Mouse (Mus musculus) T-helper 1 cell (primary cell): ENCODE results near the gene Acsbg2.

Experiments
- in situ Hi-C: fragments of 300-600 bp; cut with MboI, MseI; formaldehyde crosslinking; loops from one replicate; pipeline ENCODE4 v1.15.1; 2025; ENCODE audit warnings: high pct_unique_total_duplicates

The Acsbg2 gene

DNA sequence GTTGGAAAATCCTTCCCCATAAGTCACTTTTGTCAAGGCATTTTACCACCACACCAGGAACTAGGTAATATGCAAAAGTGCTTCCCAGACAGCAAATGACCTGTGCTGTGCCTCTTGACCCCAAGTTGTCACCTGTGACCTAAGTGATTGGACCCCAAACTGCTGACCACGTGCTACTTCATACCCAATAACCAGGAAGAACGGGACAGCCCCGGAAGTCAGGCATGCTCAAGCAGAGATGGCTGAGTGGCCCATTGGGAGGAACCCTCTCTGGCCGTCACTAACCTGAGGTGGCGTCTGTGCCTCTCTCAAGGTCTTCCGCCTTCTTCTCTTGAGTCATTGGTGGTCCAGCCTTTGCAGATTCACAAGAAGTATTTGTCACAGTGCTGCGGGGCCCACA, 1.7 kb downstream of the Acsbg2 start:
- in situ Hi-C loops, result no loop called here

DNA sequence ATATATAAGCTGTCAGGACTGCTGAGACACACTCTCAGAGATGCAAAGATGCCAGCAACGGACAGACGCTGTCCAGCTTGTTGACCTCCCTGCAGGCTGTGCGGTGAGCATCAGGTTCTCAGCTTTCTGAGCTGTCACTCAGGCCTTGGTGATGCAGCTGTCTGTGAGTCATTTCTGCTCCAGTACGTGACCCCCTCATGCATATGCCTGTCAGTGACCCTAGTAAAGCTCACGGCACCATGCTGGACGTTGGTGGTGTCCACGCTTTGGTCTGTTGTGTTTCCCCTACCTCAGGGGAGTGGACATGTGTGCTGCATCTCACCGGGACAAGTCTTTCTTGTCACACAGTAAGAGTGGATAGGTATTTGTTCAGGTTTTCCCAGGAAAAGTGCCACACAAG, 2.5 kb downstream of the Acsbg2 start:
- in situ Hi-C loops, result no loop called here

DNA sequence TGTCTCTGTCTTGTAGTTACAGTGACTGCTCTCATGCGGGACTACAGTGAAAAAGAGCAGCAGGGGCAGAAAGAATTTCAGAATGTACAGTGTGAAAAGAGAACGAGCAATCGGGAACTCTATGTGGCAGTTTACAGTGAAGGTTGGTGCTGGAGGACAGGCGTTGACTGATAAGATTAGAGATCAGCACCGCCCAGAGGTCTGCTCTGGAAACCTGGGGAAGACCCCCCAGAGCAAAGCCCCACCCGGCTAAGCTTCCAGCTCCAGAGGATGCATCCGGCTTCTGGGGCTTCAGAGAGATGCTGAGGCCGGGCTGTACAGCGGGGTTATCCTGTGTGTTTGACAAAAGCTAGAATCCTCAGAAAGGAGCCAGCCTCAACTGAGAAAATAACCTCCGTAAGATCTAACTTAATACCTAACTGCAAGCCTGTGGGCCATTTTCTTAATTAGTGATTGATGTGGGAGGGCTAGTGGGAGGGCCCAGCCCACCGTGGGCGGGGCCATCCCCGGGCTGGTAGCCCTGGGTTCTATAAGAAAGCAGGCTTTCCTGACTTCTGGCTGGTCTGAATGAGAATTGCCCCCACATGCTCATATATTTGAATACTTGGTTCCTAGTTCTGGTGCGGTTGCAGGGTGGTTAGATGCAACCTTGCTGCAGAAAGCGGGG, 3.8 kb downstream of the Acsbg2 start:
- in situ Hi-C loops, result no loop called here

- in situ Hi-C loops, result no loop called here
These were observed 4.7 kb downstream of the Acsbg2 start for GRCm38 (mm10) chr17:56869481-56869977.

- in situ Hi-C loops, result no loop called here
These were observed 8.2 kb downstream of the Acsbg2 start for GRCm38 (mm10) chr17:56866071-56866470.

GRCm38 (mm10) chr17:56861197-56861596, 13.1 kb downstream of the Acsbg2 start:
- in situ Hi-C loops, result no loop called here

DNA sequence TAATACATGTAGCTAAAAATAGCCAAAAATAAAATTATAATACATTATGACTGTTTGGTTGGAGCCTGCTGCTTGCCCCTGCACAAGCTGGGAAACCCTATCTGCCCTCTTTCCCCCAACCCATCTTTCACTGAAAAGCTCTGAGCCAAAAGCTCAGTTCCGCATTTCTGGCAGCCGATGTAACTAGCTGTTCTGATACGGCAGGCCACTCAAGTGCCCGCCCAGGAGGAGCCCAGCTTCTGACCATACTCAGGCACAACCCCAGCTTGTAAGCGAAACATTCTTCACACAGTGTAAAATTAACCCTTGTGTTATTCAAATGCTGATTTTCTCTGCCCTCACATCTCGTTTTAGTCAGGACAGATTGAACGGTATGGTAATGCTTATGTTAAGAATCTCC, 15.3 kb downstream of the Acsbg2 start:
- in situ Hi-C loops, result no loop called here

- in situ Hi-C loops, result no loop called here
These were observed 16.0 kb downstream of the Acsbg2 start for GRCm38 (mm10) chr17:56858216-56858615.

DNA sequence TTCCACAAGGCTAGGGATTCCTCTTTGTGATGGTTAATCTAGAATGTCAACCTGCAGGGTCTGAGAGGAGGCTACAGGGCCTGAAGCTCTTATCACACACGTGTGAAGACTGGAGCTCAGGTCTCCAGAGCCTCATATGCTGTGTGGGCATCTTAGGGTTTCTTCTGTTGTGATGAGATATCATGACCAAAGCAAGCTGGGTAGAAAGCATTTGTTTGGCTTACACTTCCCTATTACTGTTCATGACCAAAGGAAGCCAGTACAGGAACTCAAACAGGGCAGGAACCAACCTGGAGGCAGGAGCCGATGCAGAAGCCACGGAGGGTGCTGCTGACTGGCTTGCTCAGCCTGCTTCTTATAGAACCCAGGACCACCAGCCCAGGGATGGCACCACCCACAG, 18.8 kb downstream of the Acsbg2 start:
- in situ Hi-C loops, result no loop called here

DNA sequence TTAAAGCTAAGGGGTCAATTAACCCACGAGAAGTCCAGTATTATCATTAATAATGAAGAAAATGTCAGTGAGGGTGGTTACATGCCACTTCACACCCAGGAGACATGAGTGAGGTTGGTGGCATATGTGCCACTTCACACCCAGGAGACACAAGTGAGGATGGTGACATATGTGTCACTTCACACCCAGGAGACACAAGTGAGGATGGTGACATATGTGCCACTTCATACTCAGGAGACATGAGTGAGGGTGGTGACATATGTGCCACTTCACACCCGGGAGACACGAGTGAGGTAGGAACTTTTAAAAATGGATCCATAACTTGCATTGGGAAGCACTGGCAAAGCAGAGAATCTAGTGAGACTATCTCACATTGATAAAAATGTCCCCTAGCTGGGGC, 23.1 kb downstream of the Acsbg2 start:
- in situ Hi-C loops, result no loop called here

DNA sequence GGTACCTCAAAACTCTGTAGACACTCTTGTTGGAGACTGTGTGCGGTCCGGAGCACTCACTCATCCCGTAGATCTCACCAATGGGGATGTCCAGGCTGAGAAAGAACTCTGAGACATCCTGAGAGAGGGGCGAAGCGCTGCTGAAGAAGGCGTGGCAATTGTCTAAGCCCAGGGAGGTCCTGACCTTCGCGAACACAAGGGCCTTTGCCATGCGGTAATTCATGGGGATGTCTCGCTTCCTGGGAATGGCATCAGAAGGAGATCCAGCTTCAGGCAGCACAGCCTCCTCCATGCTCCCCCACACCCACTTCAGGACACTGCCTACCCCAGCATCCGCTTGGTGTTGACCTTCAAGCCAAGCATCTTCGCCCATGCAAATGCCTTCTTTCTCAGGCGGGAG, 24.5 kb downstream of the Acsbg2 start:
- in situ Hi-C loops, result loop anchor here (5.0 kb wide), 1 partner anchor 63 kb away; no protein-coding TSS in a partner anchor

GRCm38 (mm10) chr17:56848785-56849184, 25.5 kb downstream of the Acsbg2 start:
- in situ Hi-C loops, result loop anchor here (5.0 kb wide), 1 partner anchor 64 kb away; no protein-coding TSS in a partner anchor

DNA sequence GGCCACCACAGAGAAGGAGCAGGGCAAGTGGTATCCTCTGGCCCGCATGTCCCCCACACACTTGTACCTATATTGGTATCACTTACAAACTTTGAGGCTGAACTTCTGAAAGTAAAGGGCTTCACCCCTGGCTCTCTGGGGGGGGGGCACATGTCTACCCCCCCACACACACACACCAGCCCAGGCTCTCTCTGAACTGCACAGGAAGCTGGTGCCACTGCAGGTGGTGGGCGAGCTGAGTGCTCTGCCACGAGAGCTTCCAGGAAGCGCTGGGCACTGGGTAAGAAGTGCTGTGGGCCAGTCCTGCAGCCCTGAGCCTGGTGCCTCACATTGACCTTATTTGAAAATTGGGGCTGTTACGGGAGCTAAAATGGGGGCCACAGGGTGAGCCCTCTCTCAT, 30.6 kb downstream of the Acsbg2 start:
- in situ Hi-C loops, result no loop called here

- in situ Hi-C loops, result no loop called here
These were observed 32.1 kb downstream of the Acsbg2 start for GRCm38 (mm10) chr17:56842173-56842572.

GRCm38 (mm10) chr17:56840524-56840923, 33.7 kb downstream of the Acsbg2 start:
- in situ Hi-C loops, result no loop called here

DNA sequence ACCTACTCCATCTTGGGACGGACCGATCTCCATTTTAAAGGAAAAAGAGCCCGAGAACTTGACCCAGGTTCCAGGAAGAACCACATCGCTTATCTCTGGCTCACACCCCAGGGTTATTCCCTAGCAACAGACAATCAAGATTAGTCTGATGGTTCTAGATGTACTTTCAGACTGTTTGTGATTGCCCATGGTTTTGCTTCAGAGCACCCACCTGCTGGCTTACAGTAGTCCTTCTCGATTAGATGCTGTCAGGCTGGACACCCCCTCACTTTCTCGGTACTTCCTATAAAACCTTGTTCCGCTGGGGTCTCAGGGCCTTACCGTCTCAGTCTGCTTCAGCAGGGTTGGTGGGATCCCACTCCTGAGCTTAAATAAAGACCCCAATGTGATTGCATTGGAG, 37.9 kb downstream of the Acsbg2 start:
- in situ Hi-C loops, result no loop called here

- in situ Hi-C loops, result no loop called here
These were observed 40.9 kb downstream of the Acsbg2 start for GRCm38 (mm10) chr17:56833381-56833780.

- in situ Hi-C loops, result no loop called here
These were observed 41.3 kb downstream of the Acsbg2 start for GRCm38 (mm10) chr17:56832918-56833317.

- in situ Hi-C loops, result no loop called here
These were observed 43.0 kb downstream of the Acsbg2 start for GRCm38 (mm10) chr17:56831111-56831816.

DNA sequence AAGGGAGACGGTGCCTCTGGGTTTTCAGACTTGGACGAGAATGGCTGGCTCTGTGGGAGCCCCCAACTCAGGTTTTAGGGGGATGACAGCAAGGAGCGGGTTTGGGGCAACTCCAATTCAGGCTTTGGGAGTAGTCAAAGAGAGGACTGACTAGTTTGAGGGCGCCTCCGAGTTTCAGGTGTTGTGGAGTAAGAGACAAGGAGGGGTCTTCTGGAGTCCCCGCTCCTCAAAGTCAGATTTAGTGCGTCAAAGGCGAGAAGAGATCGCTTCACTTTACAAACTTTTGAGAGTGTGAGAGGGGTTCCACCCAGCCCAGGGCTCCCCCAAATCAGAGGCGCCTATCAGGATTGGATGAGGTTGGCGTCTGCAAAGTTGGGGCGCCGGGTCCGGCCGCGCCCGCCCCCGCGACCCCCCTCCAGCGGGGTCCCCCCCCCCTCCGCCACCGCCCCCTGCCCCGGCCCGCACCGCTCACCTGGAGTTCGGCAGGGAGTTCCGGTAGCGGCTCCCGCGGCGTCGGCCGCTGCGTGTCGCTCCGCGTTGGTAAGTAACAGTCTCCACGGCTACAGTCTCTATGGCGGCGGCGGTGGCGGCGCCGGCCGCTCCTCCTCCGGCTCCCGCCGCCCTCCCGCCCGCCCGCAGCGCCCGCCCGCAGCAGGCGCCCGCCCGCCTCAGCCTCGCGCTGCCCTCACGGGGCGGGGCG, 43.7 kb downstream of the Acsbg2 start, which contains the start of gene Rfx2:
TSS of gene Rfx2 (minus strand) at position 603 of the 700 bp plus-strand sequence.
- in situ Hi-C loops, result no loop called here

DNA sequence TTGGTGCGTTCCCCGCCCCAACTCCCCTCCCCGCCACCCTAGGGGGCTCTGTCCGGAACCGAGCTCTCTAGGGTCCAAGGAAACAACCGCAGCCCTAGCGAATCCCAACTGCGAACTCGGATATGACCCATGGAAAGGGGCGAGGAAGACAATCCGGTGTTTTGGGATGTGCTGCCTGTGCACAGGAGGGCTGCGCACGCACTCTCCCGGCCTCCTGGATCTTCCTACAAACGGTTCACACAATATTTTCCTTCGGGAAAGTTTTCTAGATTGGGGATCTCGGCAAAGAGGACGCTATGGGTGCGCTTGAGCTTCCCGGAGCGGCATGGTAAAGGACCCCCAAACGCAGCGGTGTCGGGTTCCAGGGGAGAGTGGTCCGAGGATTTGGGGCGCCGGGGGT, 44.5 kb downstream of the Acsbg2 start:
- in situ Hi-C loops, result no loop called here

DNA sequence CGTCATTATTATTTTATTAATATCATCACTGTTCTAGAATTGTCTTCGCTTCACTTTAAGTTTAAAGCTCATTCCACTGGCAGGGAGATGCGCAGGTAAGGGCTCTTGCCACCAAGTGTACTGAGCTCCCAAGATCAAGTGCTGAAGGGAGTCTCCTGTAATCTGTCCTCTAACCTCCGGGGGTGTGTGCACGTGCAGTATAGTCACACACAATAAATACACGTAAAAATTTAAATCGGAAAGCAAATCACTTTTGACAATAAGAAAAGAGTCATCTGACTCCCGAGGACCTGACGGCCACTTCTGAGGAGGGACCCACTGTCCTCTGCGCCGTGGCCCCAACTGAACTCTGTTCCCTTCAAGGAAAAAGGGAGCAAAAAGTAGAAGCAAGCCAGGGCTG, 45.1 kb downstream of the Acsbg2 start:
- in situ Hi-C loops, result no loop called here
